Mouse (Mus musculus): ENCODE measurements at regions not wholly inside any gene's neighbourhood (a gene's known extent, or its start where the extent isn't known, plus 50 kb on each side); places are given as distances from the start of the nearest gene placed in this dataset.

DNA sequence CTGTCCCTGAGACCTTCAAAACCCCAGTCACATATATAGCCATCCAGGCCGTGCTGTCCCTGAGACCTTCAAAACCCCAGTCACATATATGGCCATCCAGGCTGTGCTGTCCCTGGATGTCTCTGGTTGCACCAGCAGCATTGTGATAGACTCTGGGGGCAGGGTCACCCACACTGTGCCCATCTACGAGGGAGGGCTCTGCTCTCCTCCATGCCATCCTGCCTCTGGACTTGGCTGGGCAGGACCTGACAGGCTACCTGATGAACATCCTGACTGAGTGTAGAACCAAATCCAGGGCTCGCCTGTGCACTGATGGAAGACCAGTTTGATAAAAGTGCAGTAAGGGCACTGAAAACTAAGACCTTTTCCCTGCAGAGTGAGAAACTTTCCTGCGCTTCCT, 63.1 kb upstream of the S1pr3 start:
- no peak for DNase-seq

DNA sequence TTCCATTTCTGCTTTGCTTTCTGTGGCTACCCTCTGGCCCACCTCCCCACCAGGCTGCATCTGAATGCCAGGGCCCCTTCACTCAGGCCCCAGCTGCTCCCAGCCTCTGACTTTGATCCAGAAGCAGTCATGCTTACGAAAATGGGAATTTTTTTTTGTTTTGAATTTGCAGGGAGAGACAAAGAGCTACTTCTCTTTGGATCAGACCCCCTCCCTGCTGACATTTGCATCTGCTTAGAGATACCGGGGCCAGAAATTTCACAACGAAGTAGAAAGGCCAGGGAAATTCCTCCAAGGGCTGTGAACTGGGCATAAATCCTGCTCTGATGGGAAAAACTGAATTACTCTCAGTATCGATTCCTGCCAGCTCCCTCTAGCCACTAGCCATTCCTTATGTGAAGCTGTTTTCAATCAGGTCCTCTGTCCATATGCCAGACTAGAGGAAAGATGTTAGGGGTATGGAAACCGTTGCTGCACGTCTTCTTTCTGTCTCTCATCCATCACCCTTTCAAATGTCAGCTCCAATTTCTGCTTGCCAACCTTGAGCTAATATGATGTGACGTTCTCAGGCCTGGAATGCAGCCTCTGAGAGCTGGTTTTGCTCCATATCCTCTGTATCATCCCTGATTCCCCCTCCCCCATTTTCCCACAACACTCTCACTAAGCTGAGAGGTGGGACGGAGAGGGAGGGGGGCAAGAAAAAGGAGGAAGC, 62.4 kb upstream of the S1pr3 start:
- no peak for DNase-seq

DNA sequence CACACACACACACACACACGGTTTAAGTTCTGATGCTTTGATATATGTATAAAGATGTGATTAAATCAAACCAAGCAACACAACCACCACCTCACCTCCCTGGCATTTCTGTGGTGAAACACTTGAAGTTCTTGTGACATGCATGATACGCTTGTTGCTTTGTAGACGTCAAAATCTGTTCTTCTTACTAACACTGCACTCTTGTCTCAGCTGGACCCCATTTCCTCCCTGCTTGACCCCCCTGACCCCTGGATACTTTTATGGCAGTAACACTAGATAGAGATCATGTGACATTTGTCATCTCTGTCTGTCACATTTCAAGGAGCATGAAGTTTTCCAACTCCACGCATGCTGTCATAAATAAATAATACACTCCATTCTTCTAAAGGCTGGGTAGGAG, 59.7 kb upstream of the S1pr3 start:
- DNase-seq, result no peak

DNA sequence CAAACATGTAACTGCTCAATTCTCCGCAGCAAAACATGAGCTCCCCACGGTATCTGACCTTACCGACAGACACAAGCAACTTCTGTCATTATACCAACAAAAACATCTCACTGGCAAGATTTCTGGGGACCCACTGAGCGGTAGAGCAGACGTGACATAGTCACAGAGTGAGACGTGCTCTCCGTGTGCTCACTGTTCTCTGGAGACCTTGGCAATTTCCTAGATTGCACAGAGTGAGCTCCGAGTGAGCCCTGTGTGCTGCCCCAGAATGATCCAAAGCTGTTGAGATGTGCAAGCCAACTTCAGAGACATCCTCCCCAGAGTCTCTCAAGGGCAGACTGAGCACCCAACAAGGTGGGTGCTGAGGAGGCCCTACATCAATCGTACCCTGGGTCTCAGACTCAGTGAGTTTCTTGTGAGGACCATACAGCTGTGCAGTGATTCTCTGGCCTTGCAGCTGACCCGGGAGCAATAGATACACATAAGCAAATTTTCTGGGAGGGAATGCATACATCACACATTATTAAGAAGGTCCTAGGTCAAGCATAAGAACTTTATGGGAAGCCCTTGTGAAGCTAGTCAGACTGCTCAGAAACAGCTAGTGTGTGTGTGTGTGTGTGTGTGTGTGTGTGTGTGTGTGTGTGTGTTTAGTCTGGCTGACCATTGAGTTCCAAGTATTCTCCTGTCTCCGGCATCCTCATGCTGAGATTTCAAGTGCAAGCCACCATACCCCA, 58.5 kb upstream of the S1pr3 start:
- DNase-seq, result no peak

- no peak for DNase-seq
These were observed 55.6 kb upstream of the S1pr3 start for GRCm38 (mm10) chr13:51352874-51353273.

DNA sequence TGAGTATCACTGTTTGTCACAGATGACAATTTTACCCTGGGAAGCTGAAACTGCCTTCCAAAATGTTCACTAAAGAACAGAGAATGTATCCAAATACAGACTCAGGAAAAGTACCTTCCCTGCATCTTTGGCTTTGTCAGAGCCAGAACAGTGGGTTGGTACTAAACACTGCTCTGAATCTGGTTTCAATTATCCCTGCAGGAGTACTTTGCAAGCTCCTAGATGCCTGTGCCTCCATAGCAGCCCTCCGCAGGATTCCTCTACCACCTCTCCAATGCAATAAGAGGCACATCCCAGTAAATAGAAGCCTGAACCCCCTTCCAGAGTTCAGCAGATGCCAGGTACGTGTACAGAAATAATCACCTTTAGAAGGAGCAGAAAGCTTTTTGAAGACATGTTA, 52.9 kb upstream of the S1pr3 start:
- DNase-seq, result no peak
